Mouse (Mus musculus): ENCODE data around the gene Msi2.

DNA sequence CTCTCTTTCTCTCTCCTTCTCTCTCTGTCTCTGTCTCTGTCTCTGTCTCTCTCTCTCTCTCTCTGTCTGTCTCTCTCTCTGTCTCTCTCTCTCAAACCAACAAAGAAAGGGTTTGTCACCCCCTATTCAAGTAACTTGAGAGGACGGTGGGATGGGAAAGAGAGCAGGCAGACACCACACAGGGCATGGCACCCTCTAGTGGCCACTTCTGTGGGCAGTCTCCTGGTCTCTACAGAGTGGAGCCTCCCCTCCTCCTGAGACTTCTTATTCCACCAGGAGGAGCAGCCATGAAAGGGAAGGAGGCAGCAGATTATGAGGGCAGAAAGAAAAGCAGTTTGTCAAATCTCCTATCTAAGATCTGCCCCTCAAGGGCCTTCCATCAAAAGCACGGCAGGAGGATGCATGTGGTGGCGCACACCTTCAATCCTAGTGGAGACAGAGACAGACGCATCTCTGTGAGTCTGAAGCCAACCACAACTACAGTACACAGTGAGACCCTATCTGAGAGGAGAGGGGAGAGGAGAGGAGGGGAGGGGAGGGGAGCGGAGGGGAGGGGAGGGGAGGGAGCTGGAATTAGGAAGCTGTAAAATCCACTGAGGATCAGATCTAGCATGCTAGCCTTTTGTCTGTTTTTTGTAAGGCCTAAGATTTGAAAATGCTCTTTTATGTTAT, 305.8 kb downstream of the Msi2 start:
- TF ChIP-seq CTCF (IDR thresholded peaks at IDR 0.05; ENCODE audit: control insufficient read depth, insufficient read depth, insufficient replicate concordance, low read depth, low read length): peak; percentile 67; the same call in 1 of the 2 replicates
- no peak for TF ChIP-seq POLR2A (IDR thresholded peaks at IDR 0.05; ENCODE audit: control insufficient read depth, low read depth, low read length)
